Mouse (Mus musculus): Measurements from ENCODE around the gene Gm9918. TPM values are rescaled to one million over a fixed set of nuclear protein-coding genes. Genes with fewer than 3 reads are reported as not detected.

The Gm9918 gene
- polyA plus RNA-seq, 1 experiment from 2014 or later: 0.28 TPM

- peak overlapping the region; percentile 99 for H3K27ac ChIP-seq (ENCODE audit: low read length)
- 0 out of 2 replicates have a peak overlapping the region, but pooled peaks have one; percentile 29 for H3K4me3 ChIP-seq (replicated peaks; ENCODE audit: low read length)
- peak overlapping the region; percentile 88 for H3K9ac ChIP-seq (ENCODE audit: low read length)
- H3K27me3 ChIP-seq (ENCODE audit: control insufficient read depth, insufficient read depth, low read length): no peaks in the 10 kb centered on the region
- H3K4me2 ChIP-seq (ENCODE audit: low read depth, low read length): peak overlapping the region; percentile 69
- no peak for ATAC-seq (ENCODE audit: insufficient read depth, low FRiP score)
- no peaks in the 10 kb centered on the region for H3K36me3 ChIP-seq (ENCODE audit: control insufficient read depth, insufficient read depth, low read length)
- WGBS: 46% methylated on average over 9 of the region's 9 CpGs
- H3K4me1 ChIP-seq (ENCODE audit: control insufficient read depth, insufficient read depth, low read length): peaks cover 33% of the 10 kb centered on the region
- H3K9me3 ChIP-seq (replicated peaks; ENCODE audit: control insufficient read depth, low read length): no peaks in the 10 kb centered on the region
Observed at GRCm38 (mm10) chr15:102249967-102250366, 20.4 kb upstream of the Gm9918 start.

- Histone ChIP-seq H3K27ac (ENCODE audit: low read length) (peak overlapping the region; percentile 99), H3K4me3 (replicated peaks; ENCODE audit: low read length) (no peak overlapping the region), H3K9ac (ENCODE audit: low read length) (no peak overlapping the region), H3K4me1 (ENCODE audit: control insufficient read depth, insufficient read depth, low read length) (peaks cover 27% of the 10 kb centered on the region), H3K9me3 (replicated peaks; ENCODE audit: control insufficient read depth, low read length) (no peaks in the 10 kb centered on the region), H3K36me3 (ENCODE audit: control insufficient read depth, insufficient read depth, low read length) (no peaks in the 10 kb centered on the region), H3K4me2 (ENCODE audit: low read depth, low read length) (no peak overlapping the region), H3K27me3 (ENCODE audit: control insufficient read depth, insufficient read depth, low read length) (no peaks in the 10 kb centered on the region)
- no peak for ATAC-seq (ENCODE audit: insufficient read depth, low FRiP score)
- WGBS: 65% methylated on average over 5 of the region's 5 CpGs
Observed at GRCm38 (mm10) chr15:102250521-102250920, 19.8 kb upstream of the Gm9918 start.

- Histone ChIP-seq H3K9ac (ENCODE audit: low read length) (peak overlapping the region; percentile 80), H3K4me1 (ENCODE audit: control insufficient read depth, insufficient read depth, low read length) (peaks cover 29% of the 10 kb centered on the region), H3K27me3 (ENCODE audit: control insufficient read depth, insufficient read depth, low read length) (no peaks in the 10 kb centered on the region), H3K9me3 (replicated peaks; ENCODE audit: control insufficient read depth, low read length) (no peaks in the 10 kb centered on the region), H3K36me3 (ENCODE audit: control insufficient read depth, insufficient read depth, low read length) (no peaks in the 10 kb centered on the region), H3K27ac (ENCODE audit: low read length) (peak overlapping the region; percentile 95), H3K4me3 (replicated peaks; ENCODE audit: low read length) (peak overlapping the region; percentile 57), H3K4me2 (ENCODE audit: low read depth, low read length) (peak overlapping the region; percentile 81)
- ATAC-seq (ENCODE audit: insufficient read depth, low FRiP score): peak; percentile 25; the same call in 1 of the 2 replicates
- 36% methylated on average over 14 of the region's 14 CpGs for WGBS
Observed at GRCm38 (mm10) chr15:102255547-102256255, 14.7 kb upstream of the Gm9918 start.

GRCm38 (mm10) chr15:102256431-102257201, 13.7 kb upstream of the Gm9918 start:
- no peaks in the 10 kb centered on the region for H3K36me3 ChIP-seq (ENCODE audit: control insufficient read depth, insufficient read depth, low read length)
- peak overlapping the region; percentile 80 for H3K9ac ChIP-seq (ENCODE audit: low read length)
- H3K4me2 ChIP-seq (ENCODE audit: low read depth, low read length): peak overlapping the region; percentile 81
- H3K4me1 ChIP-seq (ENCODE audit: control insufficient read depth, insufficient read depth, low read length): peaks cover 24% of the 10 kb centered on the region
- H3K9me3 ChIP-seq (replicated peaks; ENCODE audit: control insufficient read depth, low read length): no peaks in the 10 kb centered on the region
- no peak for ATAC-seq (ENCODE audit: insufficient read depth, low FRiP score)
- peak overlapping the region; percentile 95 for H3K27ac ChIP-seq (ENCODE audit: low read length)
- H3K4me3 ChIP-seq (replicated peaks; ENCODE audit: low read length): peak overlapping the region; percentile 57
- H3K27me3 ChIP-seq (ENCODE audit: control insufficient read depth, insufficient read depth, low read length): no peaks in the 10 kb centered on the region
- 10% methylated on average over 22 of the region's 22 CpGs for WGBS

- no peaks in the 10 kb centered on the region for H3K9me3 ChIP-seq (replicated peaks; ENCODE audit: control insufficient read depth, low read length)
- peak within 1 kb of the TSS; percentile 57 for H3K4me3 ChIP-seq (replicated peaks; ENCODE audit: low read length)
- no peaks in the 10 kb centered on the region for H3K27me3 ChIP-seq (ENCODE audit: control insufficient read depth, insufficient read depth, low read length)
- H3K27ac ChIP-seq (ENCODE audit: low read length): peak within 1 kb of the TSS; percentile 95
- peaks cover 24% of the 10 kb centered on the region for H3K4me1 ChIP-seq (ENCODE audit: control insufficient read depth, insufficient read depth, low read length)
- ATAC-seq (ENCODE audit: insufficient read depth, low FRiP score): peak; percentile 76
- peak within 1 kb of the TSS; percentile 80 for H3K9ac ChIP-seq (ENCODE audit: low read length)
- no peaks in the 10 kb centered on the region for H3K36me3 ChIP-seq (ENCODE audit: control insufficient read depth, insufficient read depth, low read length)
- WGBS: 2% methylated on average over 41 of the region's 46 CpGs
- peak within 1 kb of the TSS; percentile 81 for H3K4me2 ChIP-seq (ENCODE audit: low read depth, low read length)
Observed at GRCm38 (mm10) chr15:102257202-102258075, 12.9 kb upstream of the Gm9918 start, which contains the start of gene Rarg. TSS of gene Rarg (minus strand) at chr15:102257517.

- Histone ChIP-seq H3K27ac (ENCODE audit: low read length) (peak overlapping the region; percentile 95), H3K4me1 (ENCODE audit: control insufficient read depth, insufficient read depth, low read length) (peaks cover 24% of the 10 kb centered on the region), H3K36me3 (ENCODE audit: control insufficient read depth, insufficient read depth, low read length) (no peaks in the 10 kb centered on the region), H3K9me3 (replicated peaks; ENCODE audit: control insufficient read depth, low read length) (no peaks in the 10 kb centered on the region), H3K4me2 (ENCODE audit: low read depth, low read length) (peak overlapping the region; percentile 81), H3K27me3 (ENCODE audit: control insufficient read depth, insufficient read depth, low read length) (no peaks in the 10 kb centered on the region), H3K9ac (ENCODE audit: low read length) (peak overlapping the region; percentile 80), H3K4me3 (replicated peaks; ENCODE audit: low read length) (peak overlapping the region; percentile 57)
- ATAC-seq (ENCODE audit: insufficient read depth, low FRiP score): peak; percentile 63
- WGBS: 13% methylated on average over 12 of the region's 12 CpGs
Observed at GRCm38 (mm10) chr15:102258076-102258470, 12.3 kb upstream of the Gm9918 start.

GRCm38 (mm10) chr15:102258581-102259253, 11.6 kb upstream of the Gm9918 start:
- Histone ChIP-seq H3K27ac (ENCODE audit: low read length) (peak overlapping the region; percentile 95), H3K9me3 (replicated peaks; ENCODE audit: control insufficient read depth, low read length) (no peaks in the 10 kb centered on the region), H3K4me3 (replicated peaks; ENCODE audit: low read length) (no peak overlapping the region), H3K4me1 (ENCODE audit: control insufficient read depth, insufficient read depth, low read length) (peaks cover 24% of the 10 kb centered on the region), H3K27me3 (ENCODE audit: control insufficient read depth, insufficient read depth, low read length) (no peaks in the 10 kb centered on the region), H3K4me2 (ENCODE audit: low read depth, low read length) (peak overlapping the region; percentile 81), H3K9ac (ENCODE audit: low read length) (peak overlapping the region; percentile 80), H3K36me3 (ENCODE audit: control insufficient read depth, insufficient read depth, low read length) (no peaks in the 10 kb centered on the region)
- WGBS: 24% methylated on average over 11 of the region's 11 CpGs
- ATAC-seq (ENCODE audit: insufficient read depth, low FRiP score): no peak

GRCm38 (mm10) chr15:102262582-102262981, 7.8 kb upstream of the Gm9918 start:
- Histone ChIP-seq H3K27ac (ENCODE audit: low read length) (peak overlapping the region; percentile 74), H3K4me3 (replicated peaks; ENCODE audit: low read length) (no peak overlapping the region), H3K36me3 (ENCODE audit: control insufficient read depth, insufficient read depth, low read length) (no peaks in the 10 kb centered on the region), H3K9me3 (replicated peaks; ENCODE audit: control insufficient read depth, low read length) (no peaks in the 10 kb centered on the region), H3K4me2 (ENCODE audit: low read depth, low read length) (no peak overlapping the region), H3K27me3 (ENCODE audit: control insufficient read depth, insufficient read depth, low read length) (no peaks in the 10 kb centered on the region), H3K9ac (ENCODE audit: low read length) (no peak overlapping the region), H3K4me1 (ENCODE audit: control insufficient read depth, insufficient read depth, low read length) (peaks cover 17% of the 10 kb centered on the region)
- peak; percentile 54 for ATAC-seq (ENCODE audit: insufficient read depth, low FRiP score)
- WGBS: 35% methylated on average over 7 of the region's 7 CpGs
